Mouse (Mus musculus): ENCODE results near the gene Ndufaf2. TPM values are rescaled to one million over a fixed set of nuclear protein-coding genes. Genes with fewer than 3 reads are reported as not detected.

Gene Ndufaf2
- polyA plus RNA-seq, 1 experiment from 2014 or later, result 63.1 TPM

DNA sequence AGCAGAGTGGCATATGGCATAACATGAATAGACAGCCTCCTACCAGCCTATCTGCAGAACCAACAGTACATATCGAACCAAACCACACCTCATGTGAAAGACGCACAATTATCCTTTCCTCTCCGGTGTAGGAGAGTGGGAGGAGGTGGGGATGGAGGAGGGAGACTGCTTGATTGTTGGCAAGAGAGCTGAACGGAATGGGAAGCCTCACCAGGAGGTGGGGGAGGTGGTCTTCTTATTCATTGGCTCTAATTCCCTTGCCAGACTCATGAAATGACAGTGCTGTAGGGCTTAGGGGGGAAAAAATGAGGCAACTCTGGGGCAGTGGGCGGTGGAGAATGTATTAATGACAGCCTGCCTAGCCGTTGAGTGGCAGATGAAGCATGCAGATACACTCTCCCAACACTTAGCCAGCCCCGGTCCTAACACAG lies 188.4 kb downstream of the Ndufaf2 start:
- Histone ChIP-seq H3K9me3 (no peaks in the 10 kb centered on the region), H3K9ac (no peak overlapping the region), H3K36me3 (no peaks in the 10 kb centered on the region), H3K4me2 (replicated peaks) (no peak overlapping the region), H3K4me1 (replicated peaks) (0 out of 2 replicates have a peak, but pooled peaks cover 2% of the 10 kb centered on the region), H3K4me3 (replicated peaks) (no peak overlapping the region), H3K27me3 (replicated peaks) (no peaks in the 10 kb centered on the region), H3K27ac (no peak overlapping the region)
- WGBS, result 41% methylated on average over 7 of the region's 7 CpGs
- ATAC-seq, result no peak; the same call in 1 of the 2 replicates

DNA sequence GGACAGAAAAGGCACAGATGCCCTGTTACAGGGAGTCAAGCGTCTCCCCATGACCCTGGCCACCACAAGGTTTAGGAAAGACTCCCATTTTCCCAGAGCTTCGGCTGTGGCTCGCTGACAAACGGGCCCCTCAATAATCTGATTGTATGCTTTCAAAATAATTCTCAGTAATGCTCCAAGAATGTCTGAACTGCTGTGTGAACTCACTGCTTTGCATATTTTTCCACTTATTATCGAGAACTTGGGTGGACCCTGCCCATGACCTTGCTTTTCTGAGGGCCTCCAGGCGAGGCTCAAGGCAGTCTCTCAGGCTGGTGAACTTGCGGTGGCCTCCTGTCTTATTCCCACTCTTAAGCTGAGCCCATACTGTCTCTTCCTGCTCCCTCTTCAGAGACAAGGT lies 193.8 kb downstream of the Ndufaf2 start:
- Histone ChIP-seq H3K4me2 (replicated peaks) (no peak overlapping the region), H3K36me3 (no peaks in the 10 kb centered on the region), H3K4me3 (replicated peaks) (no peak overlapping the region), H3K9ac (no peak overlapping the region), H3K27me3 (replicated peaks) (no peaks in the 10 kb centered on the region), H3K27ac (no peak overlapping the region), H3K4me1 (replicated peaks) (peaks cover 18% of the 10 kb centered on the region), H3K9me3 (no peaks in the 10 kb centered on the region)
- ATAC-seq, result peak; percentile 36
- WGBS, result 55% methylated on average over 7 of the region's 7 CpGs

DNA sequence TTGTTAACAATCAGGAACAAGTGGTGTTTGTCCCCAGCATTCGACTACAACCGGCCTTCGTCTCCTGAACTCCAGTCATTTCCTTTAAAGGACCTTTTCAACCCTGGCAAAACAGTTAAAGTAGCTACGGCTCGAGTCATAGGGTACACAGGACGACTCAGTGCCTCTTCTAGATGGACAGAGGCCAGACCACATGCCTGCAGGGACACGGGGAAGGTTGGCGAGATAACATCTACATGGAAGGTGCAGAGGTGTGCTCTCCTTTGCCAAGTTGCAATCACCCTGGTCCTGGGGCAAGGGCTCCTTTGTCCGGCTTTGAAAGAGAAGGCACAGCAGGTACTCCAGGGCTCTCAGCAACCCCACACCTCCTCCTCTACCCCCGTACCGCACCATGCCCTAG lies 195.0 kb downstream of the Ndufaf2 start:
- WGBS, result 64% methylated on average over 11 of the region's 11 CpGs
- Histone ChIP-seq H3K36me3 (no peaks in the 10 kb centered on the region), H3K27ac (0 out of 2 replicates have a peak overlapping the region, but pooled peaks have one; percentile 9), H3K9ac (no peak overlapping the region), H3K4me1 (replicated peaks) (peaks cover 18% of the 10 kb centered on the region), H3K9me3 (no peaks in the 10 kb centered on the region), H3K4me2 (replicated peaks) (no peak overlapping the region), H3K4me3 (replicated peaks) (no peak overlapping the region), H3K27me3 (replicated peaks) (no peaks in the 10 kb centered on the region)
- ATAC-seq, result no peak

DNA sequence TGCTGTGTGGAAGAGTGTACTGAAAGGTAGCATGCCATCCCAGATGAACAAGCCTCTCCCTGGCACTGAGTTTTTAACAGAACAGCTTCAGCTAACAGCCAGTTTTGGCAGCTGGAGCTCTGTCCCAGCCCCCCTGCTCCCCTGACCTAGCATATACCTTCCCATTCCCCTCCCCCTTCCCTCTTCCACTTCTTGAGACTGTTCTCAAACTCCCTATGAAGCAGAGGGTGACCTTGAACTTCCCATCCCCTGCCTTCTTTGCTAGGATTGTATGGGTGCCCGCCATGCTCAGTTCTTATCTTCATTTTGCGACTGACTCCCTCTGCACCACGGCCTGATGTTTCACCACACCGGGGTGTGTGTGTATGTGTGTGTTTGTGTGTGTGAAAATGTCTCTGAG lies 195.7 kb downstream of the Ndufaf2 start:
- Histone ChIP-seq H3K4me3 (replicated peaks) (no peak overlapping the region), H3K4me2 (replicated peaks) (no peak overlapping the region; the same call in 1 of the 2 replicates), H3K27me3 (replicated peaks) (no peaks in the 10 kb centered on the region), H3K27ac (no peak overlapping the region), H3K9me3 (no peaks in the 10 kb centered on the region), H3K4me1 (replicated peaks) (peaks cover 20% of the 10 kb centered on the region), H3K9ac (no peak overlapping the region), H3K36me3 (no peaks in the 10 kb centered on the region)
- peak; percentile 3; the same call in 1 of the 2 replicates for ATAC-seq
- WGBS, result 51% methylated on average over 4 of the region's 4 CpGs

DNA sequence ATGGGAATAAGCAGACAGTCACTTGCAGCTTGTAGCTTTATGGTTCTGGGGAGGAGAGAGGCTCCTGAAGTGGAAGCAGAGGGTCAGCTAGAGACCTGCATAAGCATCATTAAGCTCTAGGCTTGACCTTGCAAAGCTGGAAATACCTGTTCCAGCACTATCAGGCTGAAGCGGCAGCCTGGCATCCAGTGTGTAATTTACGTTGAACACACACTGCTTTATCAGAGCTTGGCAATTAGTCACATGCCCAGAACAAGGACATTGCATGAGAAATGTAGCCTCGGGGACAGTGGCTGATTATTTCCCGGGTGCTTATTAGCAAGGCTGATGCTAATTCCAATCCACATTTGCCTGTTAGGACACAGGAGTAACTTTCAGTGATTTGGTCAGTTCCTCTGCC lies 196.5 kb downstream of the Ndufaf2 start:
- no peak overlapping the region for H3K9ac ChIP-seq
- no peaks in the 10 kb centered on the region for H3K9me3 ChIP-seq
- peaks cover 23% of the 10 kb centered on the region for H3K4me1 ChIP-seq (replicated peaks)
- H3K36me3 ChIP-seq, result no peaks in the 10 kb centered on the region
- peak overlapping the region; percentile 39 for H3K4me2 ChIP-seq (replicated peaks)
- peak; percentile 89 for ATAC-seq
- no peak overlapping the region for H3K4me3 ChIP-seq (replicated peaks)
- H3K27me3 ChIP-seq (replicated peaks), result no peaks in the 10 kb centered on the region
- peak overlapping the region; percentile 62; the same call in 1 of the 2 replicates for H3K27ac ChIP-seq
- WGBS, result 50% methylated on average over 4 of the region's 4 CpGs

DNA sequence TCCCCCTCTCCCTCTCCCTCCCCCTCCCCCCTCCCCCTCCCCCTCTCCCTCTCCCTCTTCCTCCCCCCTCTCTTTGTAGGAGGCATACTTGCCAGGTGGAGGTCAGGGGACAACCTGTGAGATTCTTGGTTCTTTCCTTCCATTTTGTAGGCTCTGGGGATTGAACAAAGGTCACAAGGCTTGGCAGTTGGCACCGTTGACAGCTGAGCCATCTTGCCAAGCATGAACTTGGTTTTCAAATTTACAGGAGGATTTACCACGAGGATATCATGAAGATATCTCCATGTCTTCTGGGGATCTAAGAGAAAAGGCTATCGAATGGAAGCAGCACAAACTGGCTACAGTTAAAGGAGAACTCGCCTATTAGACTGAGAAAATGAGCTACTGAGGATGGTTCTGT lies 196.9 kb downstream of the Ndufaf2 start:
- peak overlapping the region; percentile 62; the same call in 1 of the 2 replicates for H3K27ac ChIP-seq
- peaks cover 23% of the 10 kb centered on the region for H3K4me1 ChIP-seq (replicated peaks)
- H3K4me3 ChIP-seq (replicated peaks), result no peak overlapping the region
- H3K9me3 ChIP-seq, result no peaks in the 10 kb centered on the region
- WGBS, result 59% methylated on average over 4 of the region's 4 CpGs
- H3K27me3 ChIP-seq (replicated peaks), result no peaks in the 10 kb centered on the region
- ATAC-seq, result peak; percentile 6; the same call in 1 of the 2 replicates
- H3K9ac ChIP-seq, result no peak overlapping the region
- no peaks in the 10 kb centered on the region for H3K36me3 ChIP-seq
- peak overlapping the region; percentile 39 for H3K4me2 ChIP-seq (replicated peaks)

DNA sequence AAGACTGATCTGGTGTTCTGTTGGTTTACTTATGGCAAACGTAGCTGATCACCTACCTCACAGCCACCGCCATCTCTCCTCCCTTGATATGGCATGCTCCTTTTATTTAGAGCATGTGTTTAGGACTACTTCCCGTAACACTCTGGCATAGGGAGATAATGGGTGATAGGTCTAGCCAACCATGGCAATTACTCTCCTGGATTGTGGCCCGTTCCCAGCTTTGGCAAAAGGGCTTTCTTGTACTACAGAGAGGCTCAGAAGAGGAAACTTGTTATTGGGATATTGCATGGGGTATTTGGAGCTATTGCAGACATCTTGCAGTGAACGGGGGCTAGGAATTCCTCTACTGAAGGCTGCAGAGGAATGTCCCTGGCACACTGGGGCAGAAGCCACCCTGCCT lies 197.9 kb downstream of the Ndufaf2 start:
- no peak overlapping the region for H3K9ac ChIP-seq
- no peak for ATAC-seq
- H3K27ac ChIP-seq, result no peak overlapping the region
- no peaks in the 10 kb centered on the region for H3K9me3 ChIP-seq
- H3K4me2 ChIP-seq (replicated peaks), result no peak overlapping the region
- no peak overlapping the region for H3K4me3 ChIP-seq (replicated peaks)
- no peaks in the 10 kb centered on the region for H3K27me3 ChIP-seq (replicated peaks)
- WGBS, result 91% methylated on average over 5 of the region's 5 CpGs
- H3K4me1 ChIP-seq (replicated peaks), result peaks cover 28% of the 10 kb centered on the region
- H3K36me3 ChIP-seq, result no peaks in the 10 kb centered on the region

DNA sequence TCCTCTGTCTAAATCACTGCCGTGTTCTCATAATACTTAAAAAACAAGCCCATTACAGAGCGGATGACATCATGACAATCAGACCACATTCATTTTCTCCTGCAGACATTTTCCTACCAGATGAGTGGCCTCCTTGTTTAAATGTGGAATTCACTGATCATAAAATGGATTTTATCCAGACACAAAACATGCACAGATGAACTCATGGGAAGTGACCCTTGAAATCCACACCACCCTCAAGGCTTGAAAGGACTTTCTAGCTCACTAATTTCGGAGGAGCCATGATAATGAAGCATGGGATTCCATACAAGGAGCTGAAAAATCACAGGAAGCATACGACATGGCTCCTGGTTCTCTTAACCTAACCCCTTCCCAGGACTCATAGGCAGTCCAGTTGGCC lies 198.5 kb downstream of the Ndufaf2 start:
- H3K9me3 ChIP-seq, result no peaks in the 10 kb centered on the region
- peaks cover 30% of the 10 kb centered on the region for H3K4me1 ChIP-seq (replicated peaks)
- H3K27me3 ChIP-seq (replicated peaks), result no peaks in the 10 kb centered on the region
- H3K4me2 ChIP-seq (replicated peaks), result no peak overlapping the region
- no peaks in the 10 kb centered on the region for H3K36me3 ChIP-seq
- H3K27ac ChIP-seq, result no peak overlapping the region
- 63% methylated on average over 4 of the region's 4 CpGs for WGBS
- H3K9ac ChIP-seq, result no peak overlapping the region
- no peak for ATAC-seq
- no peak overlapping the region for H3K4me3 ChIP-seq (replicated peaks)

DNA sequence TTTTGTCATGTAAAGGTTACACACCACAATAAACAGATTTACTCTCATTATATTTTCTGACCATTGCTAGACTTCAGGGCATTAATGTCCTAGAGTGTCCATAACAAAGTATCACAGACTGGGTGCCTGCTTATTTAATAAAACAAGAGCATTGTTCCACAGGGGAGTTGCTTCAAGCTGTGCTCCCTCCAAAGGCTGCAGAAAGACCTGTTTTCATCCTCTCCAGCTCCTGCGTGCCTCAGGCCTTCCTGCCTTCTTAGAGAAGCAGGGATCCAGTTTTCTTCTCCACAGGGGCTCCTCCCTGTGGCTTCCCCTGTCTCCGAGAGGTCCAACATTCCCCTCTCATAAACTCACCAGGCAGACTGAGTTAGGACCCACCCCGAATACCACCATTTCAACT lies 202.2 kb downstream of the Ndufaf2 start:
- Histone ChIP-seq H3K9me3 (no peaks in the 10 kb centered on the region), H3K36me3 (no peaks in the 10 kb centered on the region), H3K9ac (no peak overlapping the region), H3K4me1 (replicated peaks) (peaks cover 21% of the 10 kb centered on the region), H3K27me3 (replicated peaks) (no peaks in the 10 kb centered on the region), H3K27ac (0 out of 2 replicates have a peak overlapping the region, but pooled peaks have one; percentile 48), H3K4me3 (replicated peaks) (no peak overlapping the region), H3K4me2 (replicated peaks) (no peak overlapping the region)
- no peak for ATAC-seq
- 34% methylated on average over 3 of the region's 3 CpGs for WGBS

DNA sequence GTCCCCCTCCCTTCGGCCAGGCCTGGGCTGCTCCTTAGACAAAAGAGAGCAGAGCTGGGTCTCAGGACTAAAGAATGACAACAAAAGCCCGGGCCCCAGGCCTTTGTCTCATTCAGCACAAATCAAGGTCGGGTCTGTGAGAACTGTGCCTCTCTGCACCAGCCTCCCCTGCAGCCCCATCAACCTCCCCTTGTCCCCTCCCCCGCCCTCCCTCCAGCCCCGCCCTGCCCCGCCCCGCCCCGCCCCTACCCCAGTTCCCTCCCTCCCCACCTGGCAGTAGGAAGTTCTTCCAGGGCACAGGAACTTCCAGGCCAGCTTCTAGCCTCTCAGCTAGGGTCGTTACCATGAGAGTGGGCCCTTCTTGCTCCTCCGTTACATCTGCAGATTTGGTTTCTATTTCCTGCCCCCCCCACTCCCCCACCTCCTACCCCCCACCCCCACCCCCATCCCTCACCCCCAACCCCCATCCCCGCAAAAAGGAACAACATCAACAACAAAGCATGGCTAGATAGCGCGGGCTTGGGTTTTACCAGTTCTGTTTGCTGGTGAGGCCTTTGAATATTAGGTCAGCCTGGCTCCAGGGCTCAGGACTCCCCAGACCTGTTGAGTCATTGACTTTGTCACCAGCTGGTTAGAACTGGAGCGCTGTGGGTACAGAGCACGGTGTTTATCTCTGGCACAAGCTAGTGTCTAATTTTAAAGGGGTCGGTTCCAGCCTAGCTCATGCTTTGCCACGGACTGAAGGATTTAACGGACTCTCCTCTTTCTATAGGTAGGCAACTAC lies 202.9 kb downstream of the Ndufaf2 start:
- peak; percentile 72 for ATAC-seq
- Histone ChIP-seq H3K4me3 (replicated peaks) (no peak overlapping the region), H3K9me3 (no peaks in the 10 kb centered on the region), H3K27ac (peak overlapping the region; percentile 62; the same call in 1 of the 2 replicates), H3K4me1 (replicated peaks) (peaks cover 21% of the 10 kb centered on the region), H3K4me2 (replicated peaks) (0 out of 2 replicates have a peak overlapping the region, but pooled peaks have one; percentile 22), H3K36me3 (no peaks in the 10 kb centered on the region), H3K27me3 (replicated peaks) (no peaks in the 10 kb centered on the region), H3K9ac (no peak overlapping the region)
- 23% methylated on average over 18 of the region's 18 CpGs for WGBS

DNA sequence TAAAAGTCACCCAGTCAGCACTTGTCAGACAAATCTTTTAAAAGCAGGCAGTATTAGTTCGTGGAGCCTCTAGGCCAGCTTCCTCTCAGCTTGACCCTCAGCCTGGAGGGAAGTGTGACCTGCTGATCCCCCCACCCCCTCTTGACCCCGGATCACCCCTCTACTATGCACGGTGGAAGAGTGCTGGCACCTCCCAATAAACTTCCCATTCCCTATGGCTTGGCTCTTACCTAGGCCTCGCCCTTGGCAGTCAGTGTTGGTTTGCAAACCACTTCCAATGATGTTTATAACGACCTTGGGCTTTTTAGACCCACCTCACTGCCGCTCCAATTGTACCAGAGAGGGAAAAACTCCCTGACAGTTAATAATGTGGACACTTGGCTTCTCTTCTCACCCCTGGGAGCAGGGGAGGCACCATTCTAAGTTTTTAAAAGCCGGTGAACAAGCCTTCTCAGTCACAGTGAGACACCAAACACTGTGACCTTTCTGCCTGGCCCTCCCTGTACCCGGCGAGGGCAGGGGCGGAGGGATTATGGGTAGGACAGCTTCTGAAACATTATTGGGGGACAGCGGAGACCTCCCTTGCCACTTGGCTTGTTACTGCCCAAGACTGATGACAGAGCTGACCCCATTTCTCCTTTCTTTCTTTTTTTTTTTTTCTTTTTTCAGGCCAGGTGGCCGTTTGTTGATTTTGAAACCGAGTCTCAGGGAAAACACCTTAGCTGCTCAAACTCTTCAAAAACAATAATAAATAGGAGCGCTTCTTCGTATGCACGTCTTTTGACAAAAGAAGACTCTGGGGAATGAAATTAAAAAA lies 203.8 kb downstream of the Ndufaf2 start:
- WGBS, result 47% methylated on average over 16 of the region's 16 CpGs
- no peak overlapping the region for H3K4me2 ChIP-seq (replicated peaks)
- no peaks in the 10 kb centered on the region for H3K27me3 ChIP-seq (replicated peaks)
- no peaks in the 10 kb centered on the region for H3K36me3 ChIP-seq
- H3K4me3 ChIP-seq (replicated peaks), result no peak overlapping the region
- peaks cover 21% of the 10 kb centered on the region for H3K4me1 ChIP-seq (replicated peaks)
- no peak overlapping the region for H3K9ac ChIP-seq
- H3K27ac ChIP-seq, result peak overlapping the region; percentile 54
- ATAC-seq, result peak; percentile 35
- no peaks in the 10 kb centered on the region for H3K9me3 ChIP-seq

DNA sequence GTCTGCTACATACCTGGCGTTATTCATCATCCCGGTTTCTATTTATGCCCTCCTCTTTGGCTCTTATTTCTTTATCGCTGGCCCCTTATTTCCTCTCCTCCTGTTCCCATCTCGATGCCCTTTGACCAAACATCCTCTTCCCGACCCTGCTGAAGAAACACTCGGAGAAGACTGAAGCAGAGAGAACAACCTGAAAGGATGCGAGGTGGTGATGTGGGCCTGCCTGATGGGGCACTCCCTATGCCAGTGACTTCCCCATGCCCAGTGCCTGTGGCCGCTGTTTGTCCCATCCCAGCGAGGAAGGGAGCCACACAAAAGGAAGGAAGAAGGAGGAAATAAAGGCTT lies 204.4 kb downstream of the Ndufaf2 start:
- no peak overlapping the region for H3K9ac ChIP-seq
- peaks cover 21% of the 10 kb centered on the region for H3K4me1 ChIP-seq (replicated peaks)
- H3K4me2 ChIP-seq (replicated peaks), result no peak overlapping the region
- no peaks in the 10 kb centered on the region for H3K9me3 ChIP-seq
- H3K36me3 ChIP-seq, result no peaks in the 10 kb centered on the region
- H3K27ac ChIP-seq, result peak overlapping the region; percentile 54
- H3K27me3 ChIP-seq (replicated peaks), result no peaks in the 10 kb centered on the region
- no peak for ATAC-seq
- 34% methylated on average over 9 of the region's 9 CpGs for WGBS
- H3K4me3 ChIP-seq (replicated peaks), result no peak overlapping the region
